Mouse (Mus musculus): ENCODE measurements around the gene Prelid3b.

Gene Prelid3b

DNA sequence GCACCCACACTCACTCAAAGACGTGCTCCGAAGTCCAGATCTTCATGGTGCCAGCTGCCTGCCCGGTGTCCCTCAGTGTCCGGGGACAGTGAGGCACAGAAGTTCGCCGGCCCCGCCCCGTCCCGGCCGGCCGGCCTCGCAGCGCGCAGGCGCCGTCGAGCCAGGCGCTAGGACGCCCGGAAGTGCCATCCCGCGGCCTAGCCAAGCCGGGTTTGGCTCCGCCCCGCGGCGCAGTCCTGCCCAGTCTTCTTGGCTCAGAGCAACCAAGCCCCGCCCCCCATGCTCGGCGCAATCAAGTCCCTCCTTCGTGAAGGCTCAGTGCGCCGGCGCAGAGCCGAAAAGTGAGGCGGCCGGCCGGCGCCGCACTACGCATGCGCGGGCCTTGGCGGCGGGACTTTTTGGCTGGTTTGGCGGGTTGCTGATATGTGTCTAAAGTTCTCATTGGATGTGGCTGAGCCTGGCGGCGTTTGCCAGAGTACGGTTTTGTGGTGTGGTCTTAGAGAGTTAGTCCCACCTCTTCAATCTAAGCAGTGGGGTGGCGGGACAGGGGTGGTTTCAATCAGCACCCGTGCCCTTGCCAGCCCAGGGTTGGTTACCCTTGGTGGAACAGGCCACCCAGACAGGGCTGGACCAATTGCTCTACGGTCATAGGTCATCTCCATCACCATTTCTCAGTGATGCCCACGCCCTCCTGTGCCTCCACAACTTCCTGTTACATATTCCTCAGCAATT, at the start of gene Prelid3b:
TSS of gene Prelid3b (minus strand) at position 264 of the 732 bp plus-strand sequence.
- peak; percentile 99 for DNase-seq

DNA sequence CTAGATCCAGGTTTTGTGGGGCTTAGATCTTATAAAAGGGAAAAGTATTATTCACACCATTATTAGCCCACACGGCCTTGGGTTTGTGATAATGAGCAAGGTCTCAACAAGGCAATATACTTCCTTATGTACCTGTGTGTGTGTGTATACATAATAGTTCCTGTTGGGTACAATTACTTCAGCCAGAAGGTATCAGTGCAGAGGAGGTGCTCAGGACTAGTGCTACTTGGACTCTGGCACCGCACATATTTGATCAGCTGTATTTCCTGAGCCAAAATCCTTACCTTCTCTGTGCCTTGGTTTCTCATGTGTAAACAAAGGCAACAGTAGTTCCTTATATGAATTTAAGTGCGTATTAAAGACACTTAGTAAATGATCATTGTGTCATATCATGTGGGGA, 49.3 kb upstream of the Prelid3b start:
- no peak for DNase-seq

DNA sequence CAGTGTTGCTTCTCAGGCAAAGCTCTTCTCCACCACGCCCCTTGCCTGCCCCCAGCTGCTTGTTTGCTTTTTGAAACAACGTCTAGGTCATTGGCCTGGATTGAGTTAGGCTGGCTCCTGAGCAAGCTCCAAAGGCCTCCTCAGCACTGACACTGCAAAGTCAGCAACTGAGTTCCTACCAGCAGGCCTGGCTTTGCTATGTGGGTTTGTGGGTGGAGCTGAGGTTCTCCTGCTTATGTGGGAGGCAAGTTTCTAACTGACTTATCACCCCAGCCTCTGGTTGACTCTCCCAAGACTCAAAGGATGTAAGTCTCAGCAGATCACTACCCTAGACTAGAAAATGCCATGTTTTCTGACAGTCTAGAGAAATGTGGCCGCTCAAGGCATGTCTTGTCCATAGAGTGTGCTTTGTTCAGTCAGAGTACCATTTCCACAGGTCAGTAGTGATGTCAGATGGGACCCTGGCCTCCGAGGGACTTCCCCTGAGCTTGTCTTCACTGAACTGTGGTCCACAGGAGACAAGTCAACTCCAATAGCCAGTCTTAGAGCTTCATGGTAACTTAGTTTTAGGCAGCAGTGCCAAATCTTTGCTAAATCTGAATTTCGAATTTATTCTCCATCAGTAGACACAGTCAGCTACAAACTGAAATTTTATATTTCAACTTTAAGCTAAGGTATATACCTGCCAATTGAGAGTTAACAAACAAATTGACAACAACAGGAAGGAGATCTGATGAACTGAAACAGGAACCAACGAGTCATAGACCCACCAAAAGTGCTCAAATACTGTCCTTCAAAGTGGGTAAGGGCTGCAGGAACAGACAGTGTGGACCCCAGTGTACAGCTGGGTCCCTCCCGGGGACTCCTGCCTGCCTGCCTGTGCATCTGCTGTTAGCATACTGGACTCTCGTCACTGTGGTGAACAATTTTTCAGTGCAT, 44.5 kb upstream of the Prelid3b start:
- DNase-seq, result no peak

DNA sequence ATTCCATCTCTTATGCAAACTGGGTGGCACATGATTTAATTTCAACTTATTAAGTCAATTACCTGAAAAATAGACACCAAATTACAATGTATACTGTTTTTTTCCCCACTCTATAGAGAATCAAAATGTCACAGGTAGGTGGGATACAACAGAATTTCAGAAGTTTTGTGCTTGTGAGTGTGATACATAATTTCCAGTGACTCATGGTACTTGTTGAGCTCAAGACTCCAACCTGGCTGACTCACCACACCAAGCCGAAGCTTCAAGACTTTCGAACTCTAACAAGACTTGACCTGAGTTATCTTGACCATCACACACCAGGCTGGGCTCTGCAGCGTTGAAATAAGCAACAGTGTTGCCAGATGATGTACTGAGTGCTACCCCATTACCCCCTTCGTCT, 42.0 kb upstream of the Prelid3b start:
- DNase-seq, result no peak

DNA sequence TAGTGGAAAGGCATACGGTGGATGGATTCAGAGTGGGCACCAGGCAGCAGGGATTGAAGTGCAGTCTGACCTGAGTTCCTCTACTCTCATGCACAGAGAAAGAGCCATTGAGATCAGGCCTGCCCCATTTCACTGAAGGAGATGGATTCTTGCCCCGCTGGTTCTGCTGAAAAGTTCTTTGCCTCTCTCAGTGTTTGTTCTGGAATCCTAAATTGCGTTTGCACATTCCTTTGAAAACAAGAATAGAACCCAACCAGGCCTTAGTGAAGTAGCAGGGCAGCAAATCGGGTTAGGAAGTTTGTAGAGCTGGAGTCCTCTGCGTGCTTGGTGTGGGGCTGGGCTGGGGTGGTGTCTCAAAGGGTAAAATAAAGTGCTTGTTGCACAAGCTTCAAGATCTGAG, 40.9 kb upstream of the Prelid3b start:
- no peak for DNase-seq

DNA sequence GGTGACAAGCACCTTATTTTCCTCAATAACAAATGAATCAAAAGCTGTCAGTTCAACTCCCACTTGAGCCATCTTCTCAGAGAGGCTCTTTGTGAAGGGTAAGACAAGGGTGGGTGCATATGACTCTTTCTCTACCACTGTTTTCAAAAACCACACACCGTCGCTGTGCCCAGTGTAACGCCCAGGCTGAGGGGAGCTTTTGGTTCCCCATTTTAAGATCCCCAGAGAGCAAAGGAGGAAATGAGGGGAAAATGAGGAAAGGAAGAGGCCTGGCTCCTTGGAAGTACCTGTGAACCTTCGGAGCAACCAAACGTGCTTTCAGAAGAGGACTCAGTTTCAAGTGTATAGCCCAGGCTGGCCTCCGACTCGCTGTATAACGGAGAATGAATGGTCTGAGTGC, 36.9 kb upstream of the Prelid3b start:
- no peak for DNase-seq

DNA sequence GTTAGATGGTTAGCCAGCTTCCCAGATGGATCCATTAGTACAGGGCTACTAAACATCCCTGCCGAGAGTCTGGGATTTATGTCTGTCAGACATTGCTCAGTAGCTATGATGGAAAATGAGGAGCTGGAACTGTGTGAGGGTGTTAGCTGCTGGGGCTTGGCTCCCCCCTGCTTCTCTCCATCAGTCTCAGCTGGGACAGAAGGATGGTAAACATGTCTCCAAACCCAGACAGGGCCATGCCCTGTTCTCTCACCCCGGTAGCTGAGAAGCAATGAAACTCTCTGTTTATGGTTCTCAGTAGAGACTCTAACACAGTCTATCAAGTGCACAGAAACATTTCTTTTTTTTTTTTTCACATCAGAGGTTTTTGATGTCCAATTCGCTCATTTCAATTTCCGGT, 35.1 kb upstream of the Prelid3b start:
- no peak for DNase-seq

DNA sequence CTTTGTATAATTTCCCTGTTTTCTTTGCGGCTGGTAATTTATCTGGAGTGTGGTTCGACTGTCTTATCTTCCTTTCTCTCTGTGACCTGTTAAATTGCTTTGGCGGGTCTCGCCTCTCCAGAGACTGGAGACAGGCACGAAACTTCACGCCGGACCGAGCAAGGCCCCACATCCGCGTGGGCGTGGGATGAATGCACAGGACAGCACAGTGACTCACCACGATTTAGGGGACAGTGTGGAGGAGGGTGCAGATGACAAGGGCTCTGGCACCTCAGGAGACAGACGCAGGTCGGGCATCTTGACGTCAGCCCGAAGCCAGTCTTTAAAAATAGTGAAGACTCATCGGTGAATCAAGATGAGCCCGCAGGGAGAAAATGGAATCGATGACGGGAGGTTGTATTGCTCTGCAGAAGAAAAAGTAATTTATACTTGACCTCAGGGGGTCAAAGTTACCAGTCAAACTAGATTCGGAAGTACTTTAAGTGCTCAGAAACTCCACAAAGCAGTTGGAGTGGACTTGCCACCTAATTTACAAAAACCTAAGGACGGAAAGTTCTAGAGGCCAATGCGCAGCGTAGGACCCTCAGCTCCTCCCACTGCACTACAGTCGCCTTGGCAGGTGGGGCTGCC, 30.1 kb upstream of the Prelid3b start:
- DNase-seq, result no peak

DNA sequence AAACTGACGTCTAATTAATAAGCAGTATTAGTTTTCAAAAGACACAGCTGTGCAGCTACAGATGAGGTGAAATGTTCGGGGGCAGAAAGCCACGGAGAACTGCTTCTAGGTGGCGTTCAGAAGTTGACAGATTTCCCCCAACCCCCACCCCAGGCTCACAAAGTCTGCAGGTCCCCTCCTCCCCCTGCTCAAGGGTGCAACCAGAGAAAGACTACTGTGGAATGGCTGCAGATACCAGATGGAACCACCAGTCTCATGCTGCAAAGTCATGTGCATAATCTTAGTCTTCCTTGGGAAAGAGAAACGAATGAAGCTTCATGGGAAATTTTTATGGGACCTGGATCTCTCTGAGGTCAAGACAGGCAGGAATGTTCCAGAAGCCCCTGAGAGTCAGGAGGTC, 29.4 kb upstream of the Prelid3b start:
- no peak for DNase-seq

DNA sequence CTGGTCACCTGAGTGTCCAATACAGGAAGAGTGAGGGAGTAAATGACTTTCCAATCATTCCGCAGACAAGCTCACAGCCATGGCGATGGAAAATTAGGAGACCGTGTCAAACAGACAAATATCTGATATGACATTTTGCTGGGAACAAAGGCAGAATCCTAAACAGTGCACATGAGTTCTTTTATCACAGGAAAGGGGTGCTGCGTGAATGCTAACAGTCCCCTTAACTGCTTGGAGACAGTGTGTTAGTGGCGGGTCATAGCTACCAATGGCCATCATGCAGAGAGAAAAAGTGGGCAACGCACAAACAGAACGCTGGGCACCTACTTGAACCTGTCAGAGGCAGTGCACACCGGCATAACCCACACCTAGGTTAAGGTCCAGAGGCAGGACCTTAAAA, 28.6 kb upstream of the Prelid3b start:
- DNase-seq, result no peak

DNA sequence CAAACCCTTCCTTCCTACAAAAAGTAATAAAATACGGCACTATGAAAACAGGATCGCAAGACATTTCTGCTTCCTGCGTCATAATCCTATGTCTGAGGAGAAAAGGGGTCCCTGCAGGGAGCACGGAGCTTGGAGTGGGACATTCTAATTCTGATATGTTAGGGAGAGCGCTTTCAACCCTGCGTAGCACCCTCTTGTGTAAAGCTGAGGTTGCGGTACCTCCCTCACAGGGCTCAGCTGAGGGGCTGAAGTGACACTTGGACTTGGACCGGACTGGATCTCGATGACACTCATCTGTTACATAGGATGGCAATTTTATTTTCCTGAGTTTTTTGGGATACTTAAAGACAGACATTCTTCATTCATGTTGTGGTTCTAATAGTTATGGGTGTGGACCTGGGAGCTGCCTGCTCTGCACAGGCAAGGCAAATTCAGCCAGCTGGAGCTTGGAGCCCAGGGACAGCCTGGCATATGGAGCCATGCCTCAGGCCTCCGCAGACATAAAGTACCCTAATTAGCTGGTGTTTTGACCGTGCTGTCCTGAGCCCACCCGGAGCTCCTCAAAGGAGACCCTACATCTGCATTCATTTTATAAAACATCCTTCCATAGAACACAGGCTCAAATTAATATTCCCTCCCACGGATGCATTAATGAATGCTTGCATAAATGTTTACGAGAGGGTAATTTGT, 28.1 kb upstream of the Prelid3b start:
- no peak for DNase-seq

DNA sequence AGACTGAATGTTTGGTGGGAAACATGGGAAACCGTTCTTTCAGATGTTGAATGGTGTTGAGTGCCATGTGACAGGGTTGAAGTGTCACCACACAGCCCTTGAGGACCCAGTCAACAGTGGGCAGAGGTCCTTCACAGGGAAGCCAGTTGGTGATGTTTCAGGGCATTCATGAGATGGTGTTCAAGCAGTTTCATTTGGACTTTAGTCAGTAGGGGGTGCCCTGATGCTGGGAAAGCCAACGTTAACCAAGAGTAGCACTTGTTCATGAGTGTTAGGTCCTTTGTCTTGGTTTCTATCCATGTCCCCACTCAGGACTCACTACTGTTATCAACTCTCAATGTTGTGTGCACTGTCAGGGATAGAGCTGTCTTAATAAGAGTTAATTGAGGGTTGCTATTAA, 20.0 kb upstream of the Prelid3b start:
- no peak for DNase-seq

DNA sequence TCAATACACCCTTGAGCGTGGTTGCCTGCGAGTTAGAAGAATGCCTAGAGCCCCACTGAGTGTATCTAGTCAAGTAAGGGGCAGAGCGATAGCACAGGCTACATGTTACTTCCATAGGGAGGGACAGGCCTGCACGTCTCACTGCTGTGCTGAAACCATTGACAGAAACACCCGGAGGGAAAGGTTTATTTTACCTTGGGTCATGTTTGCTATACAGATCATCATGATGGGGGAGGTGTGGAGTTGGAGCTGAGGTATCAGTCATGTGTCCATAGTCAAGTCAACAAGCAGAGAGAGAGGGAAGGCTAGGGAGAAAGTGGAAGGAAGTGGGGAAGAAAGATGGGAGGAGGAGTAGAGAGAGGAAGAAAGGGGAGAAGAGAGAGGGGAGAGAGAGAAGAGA, 14.1 kb upstream of the Prelid3b start:
- DNase-seq, result no peak

DNA sequence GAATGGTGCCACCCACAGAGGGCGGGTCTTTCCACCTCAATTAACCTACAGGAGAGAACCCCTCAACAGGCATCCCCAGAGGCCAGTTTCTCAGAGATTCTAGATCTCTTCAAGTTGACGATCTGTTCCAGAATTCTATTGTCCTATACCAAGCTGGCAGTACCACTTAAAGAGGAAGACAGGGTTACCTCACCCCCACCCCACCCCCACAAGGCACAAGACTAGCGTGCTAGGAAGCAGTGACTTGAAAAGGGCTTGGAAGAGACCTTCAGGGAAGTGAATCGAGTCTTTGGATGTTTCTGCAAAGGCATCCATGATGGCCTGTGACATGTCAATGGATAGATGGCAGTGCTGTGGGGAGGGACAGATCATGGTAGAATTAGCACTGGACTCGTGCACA, 5.9 kb upstream of the Prelid3b start:
- no peak for DNase-seq

DNA sequence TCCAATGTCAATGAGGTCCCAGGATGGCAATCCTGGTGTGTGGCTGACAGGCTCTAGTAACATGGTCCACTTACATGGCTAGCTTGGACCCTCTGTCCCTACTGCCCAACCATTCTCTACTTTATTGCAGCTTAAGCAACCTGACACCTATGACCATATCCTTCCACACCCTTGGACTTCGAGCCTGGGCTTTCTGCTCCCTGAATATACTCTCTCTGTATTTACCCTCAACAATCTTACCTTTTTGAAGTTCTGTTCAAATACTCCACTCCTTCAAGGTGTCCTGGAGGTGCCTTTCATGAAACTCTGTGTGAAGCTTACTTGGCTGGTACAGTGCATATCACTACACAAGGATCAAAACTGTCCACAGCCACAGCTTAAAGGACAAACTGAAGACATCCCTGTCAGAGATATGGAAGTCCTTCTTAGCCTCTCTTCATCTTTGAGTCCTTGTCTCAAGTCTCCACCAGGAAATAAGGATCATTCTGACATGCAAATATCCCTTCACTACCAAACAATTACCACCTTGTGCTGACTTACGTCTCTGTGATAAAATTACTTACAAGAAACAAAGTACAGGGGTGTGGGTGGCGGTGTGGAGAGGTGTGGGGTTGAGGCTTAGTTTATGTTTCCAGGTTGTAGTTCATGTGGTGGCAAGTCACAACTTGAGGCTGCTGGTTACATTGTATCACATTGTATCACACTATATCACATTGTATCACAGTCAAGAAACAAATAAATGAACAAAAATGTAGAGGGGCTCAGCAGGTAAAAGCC, 4.8 kb upstream of the Prelid3b start:
- DNase-seq, result no peak

DNA sequence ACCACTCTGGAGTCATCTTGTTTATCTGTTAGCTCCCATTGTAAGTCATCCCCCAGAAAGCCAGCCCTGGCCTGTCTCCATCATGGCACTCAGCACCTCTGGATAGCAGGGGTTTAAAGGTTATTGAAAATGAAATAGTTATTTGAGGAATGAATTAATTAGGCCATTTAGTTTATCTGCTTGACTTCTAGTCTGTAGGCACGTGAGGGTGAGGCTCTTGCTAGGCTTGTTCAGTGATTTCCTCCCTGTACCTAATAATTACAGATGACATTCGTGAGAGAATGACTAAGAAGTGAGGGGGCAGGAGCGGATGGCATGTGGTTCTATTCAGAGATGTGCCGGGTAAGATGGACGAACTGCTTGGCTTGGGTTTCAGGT, 658 bp upstream of the Prelid3b start:
- DNase-seq, result no peak

DNA sequence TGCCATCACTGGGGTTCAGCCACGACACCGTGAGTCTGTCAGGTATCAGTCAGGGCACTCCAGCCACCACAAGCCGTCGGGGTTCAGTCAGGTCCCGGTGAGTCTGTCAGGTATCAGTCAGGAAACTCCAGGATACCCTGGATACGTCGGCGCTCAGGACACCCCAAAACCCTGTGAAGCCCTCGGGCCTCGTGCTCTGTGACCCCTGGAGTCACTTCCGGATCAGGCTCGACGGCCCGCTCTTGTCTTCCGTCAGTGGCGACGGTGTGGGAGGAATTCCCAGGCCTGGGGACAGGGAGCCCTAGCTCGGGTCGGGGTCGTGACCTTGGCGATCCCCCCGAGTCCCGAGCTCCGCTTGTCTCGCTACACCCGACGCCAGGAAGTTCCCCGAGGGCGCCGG, 474 bp downstream of the Prelid3b start:
- DNase-seq, result no peak

DNA sequence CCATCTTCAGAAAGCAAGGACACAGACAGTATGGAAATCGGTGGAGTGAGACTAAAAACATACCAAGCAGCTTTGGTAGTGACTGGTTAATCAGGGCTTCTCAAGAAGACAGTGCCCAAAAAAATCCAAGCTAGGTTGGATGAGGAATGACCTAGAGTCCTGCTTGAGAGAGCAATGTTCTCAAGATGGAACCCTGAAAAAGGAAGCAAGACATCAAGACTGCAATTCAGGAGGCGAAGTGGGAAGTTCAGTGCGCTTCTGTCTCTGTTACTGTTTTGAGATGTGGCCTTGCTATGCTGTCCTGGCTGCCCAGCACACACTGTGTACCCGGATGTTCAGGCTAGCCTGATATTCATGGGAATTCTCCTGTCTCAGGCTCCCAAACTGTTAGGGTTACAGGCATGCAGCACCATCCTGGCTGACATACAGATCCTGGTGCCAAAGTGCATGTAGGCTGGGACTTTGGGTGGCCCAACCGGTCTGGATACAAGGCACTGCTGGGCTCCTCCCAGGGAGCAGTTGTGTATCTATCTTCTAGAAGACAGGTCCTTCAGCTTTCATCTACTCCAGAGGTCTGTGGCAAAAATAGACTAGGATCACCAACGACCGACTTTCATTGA, 2.0 kb downstream of the Prelid3b start:
- no peak for DNase-seq

DNA sequence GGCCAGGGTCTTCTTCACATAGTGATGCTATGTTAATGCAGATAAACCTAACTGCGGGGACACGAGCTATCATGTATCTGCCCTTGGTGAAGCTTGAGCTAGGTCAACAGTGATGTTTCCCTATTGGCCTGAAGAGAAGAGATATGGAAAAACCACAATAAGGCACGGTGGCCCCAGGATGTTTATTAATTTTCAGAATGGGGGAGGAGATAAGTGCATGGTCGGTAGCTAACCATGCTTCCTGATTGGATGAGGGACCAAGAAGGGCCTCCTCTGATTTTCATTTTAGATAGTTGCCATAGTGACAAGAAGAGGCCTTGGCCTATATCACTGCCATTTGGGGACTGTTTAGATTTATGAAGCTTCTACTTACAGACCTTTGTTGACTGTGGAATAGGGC, 2.5 kb downstream of the Prelid3b start:
- DNase-seq, result no peak

DNA sequence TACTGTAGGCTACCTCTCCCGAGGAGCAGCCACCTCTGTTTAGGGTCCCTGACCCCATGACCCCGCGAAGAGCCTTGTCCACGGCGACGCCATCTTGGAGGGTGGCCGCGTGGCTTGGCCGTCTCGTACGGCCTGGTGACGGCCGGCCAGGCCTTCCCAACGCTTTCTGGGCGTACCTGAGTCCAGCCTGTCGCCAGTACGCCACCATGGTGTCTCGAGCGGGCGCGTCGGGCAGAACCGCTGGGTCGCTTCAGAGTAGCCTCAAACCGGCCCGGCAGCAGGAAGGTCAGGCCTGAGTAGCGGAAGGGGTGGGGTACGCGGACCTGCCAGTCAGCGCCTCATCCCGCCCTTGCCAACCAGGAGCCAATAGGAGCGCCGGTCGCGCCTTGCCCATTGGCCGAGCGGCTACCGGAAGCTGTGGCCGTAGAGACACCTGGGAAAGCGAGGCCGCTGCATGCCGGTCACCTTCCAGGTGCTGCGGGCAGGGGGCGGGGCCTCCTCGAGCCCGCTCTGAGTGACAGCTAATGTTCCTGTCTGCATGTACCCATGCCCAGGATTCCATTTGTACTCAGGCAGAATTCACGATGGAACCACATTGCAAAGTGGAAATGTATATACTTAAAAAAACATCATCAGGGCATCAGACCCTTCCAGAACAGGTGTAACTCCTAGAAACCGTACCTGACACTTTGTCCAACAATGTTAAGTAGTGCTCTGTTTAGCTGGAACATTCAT, 8.9 kb downstream of the Prelid3b start, which contains the start of gene Atp5e:
TSS of gene Atp5e (minus strand) at position 317 of the 735 bp plus-strand sequence.
- DNase-seq, result peak; percentile 96

DNA sequence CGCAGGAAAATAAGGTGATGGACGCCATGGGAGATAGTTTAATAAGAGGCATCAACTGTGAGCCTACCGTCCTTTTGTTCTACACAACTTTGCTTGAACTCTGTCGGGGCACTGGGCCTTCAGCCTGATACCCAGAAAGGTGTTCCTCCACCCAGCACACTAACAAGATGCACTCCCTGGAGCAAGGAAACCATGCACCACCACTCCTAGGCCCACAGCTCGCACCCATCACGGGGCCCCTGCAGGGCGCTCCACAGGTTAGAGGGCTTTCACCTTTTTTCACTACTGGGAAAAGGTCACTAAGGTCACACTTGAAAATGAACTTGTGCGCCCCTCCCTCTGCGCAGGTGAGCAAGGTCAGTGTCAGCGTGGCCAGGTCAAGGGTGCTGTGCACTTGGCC, 9.5 kb downstream of the Prelid3b start:
- no peak for DNase-seq
